Mouse (Mus musculus) bone marrow, adult 2 months (tissue): ENCODE measurements at regions not wholly inside any gene's neighbourhood (a gene's known extent, or its start where the extent isn't known, plus 50 kb on each side); places are given as distances from the start of the nearest gene placed in this dataset.

Experiments used
- CTCF ChIP-seq: fragments of 200-500 bp; IDR thresholded peaks from 2 replicates; pipeline ENCODE4 v1.5.1; 2011; ENCODE audit warnings: low read length, control low read depth; ENCODE audit not compliant: control insufficient read depth, insufficient read depth
- POLR2A ChIP-seq: fragments of 200-500 bp; IDR thresholded peaks from 2 replicates; pipeline ENCODE4 v1.6.1; 2011; ENCODE audit warnings: low read depth, mild to moderate bottlenecking, control low read depth, low read length, borderline replicate concordance; ENCODE audit not compliant: control insufficient read depth

DNA sequence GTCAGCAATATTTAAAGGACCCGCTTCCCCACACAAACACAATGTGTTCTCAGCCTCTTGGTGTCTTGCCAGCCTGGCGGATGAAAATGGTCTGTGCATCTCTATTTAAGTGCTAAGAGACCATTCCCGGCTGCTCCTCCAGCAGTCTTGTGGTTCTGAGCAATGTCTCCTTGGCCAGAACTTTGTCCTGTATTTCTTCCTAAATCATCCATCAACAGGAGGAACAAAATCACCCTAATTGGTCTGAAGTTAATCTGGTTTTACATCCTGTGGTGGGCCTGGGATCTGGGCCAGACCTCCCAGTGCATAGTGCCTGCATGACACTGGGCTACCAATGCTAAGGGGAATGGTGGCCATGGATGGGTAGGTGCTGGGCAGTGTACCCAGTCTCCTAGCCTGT is 123.6 kb downstream of the 9530068E07Rik start:
- TF ChIP-seq CTCF (no peak), POLR2A (no peak)
